Mouse (Mus musculus) heart, postnatal 4 days (tissue): Measurements from ENCODE around the gene Pde4a. TPM values are rescaled to one million over a fixed set of nuclear protein-coding genes. Genes with fewer than 3 reads are reported as not detected.

Source experiments
- DNase-seq: peaks from one replicate; pipeline ENCODE4 v3.0.0; 2021
- total RNA-seq, 2 experiments: library from RNA; stranded (reverse); gene quantifications; 2 replicates each; pipeline ENCODE4 v1.2.3; 2021

The Pde4a gene
- 10 to 100 TPM; 18.7 to 21.1 TPM for total RNA-seq

DNA sequence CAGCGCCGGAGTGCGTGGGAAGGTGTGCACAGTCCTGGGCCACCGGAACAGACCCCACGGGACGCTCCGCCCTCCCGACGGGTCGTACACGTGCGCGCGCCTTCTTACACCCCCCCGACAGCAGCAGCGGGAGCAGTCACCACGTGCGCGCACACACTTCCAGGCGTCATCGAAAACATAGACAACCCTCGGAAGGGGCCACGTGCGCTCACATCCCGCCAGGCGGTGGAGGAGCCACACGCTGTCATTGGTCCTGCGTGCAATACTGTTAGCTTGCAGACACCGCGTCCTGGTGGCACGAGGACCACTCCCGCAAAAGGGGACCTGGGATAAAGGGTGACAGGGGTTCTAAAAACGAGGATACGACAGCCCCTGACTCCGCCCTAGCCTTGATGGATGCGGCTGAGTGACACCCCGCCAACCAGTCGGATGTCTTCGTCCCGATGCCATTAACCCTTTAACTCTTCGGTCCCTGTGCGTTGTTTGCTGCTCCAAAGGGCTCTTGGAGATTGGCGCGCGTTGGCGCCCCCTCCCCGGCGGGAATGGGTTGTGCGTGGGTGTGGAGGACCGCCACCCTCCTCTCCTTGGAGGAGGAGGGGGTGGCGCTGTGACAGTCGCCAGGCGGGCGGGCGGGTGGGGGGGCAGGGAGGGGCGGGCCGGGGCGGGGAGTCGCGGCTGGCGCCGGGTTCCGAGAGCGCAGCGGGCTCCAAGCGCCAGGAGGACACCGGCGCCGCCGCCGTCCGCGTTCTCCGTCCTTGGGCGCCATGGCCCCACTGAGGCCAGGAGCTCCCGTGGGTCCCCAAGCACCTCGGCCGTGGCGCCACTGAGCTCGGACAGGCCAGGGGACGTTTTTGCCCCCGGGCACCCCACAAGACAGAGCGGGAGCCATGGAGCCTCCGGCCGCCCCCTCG lies at the start of gene Pde4a:
Pde4a (plus strand) TSS at position 674 of the 911 bp plus-strand sequence.
- peak; percentile 59 for DNase-seq

DNA sequence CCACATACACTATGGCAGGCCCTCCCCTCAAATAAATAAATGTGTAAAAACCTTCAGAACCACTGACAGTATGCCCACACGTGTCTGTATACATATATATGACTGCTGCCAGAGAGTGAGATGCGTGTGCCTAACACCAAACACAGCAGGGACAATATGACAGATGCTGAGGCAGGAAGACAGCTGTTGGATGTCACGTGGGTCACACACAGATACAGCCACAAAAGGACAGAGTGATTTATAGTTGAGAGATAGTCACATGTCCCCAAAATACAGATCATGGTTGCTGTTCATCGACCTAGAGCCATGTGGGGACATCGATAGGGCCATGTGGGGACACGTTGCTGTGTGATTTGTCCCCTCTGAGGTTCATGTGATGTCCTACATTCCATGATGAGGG lies 48.4 kb upstream of the Pde4a start:
- no peak for DNase-seq

DNA sequence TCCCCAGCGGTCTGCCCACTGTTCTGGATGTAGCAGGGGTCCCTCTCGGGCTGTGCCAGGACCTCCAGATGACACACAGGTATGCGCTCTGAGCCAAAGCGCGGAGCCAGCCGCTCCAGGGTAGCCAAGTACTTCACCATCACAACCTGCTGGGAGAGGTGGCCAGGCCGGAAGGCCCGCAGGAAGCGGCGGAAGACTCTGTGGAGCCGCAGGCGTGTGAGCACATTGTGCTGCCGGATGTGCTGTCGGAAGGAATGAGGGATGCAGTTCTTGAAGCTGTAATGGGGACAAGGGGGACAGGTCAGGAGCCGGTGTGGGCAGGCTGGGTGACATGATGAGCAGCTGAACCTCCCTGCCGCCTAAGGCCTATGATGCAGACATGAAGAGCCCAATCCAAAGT lies 44.0 kb upstream of the Pde4a start:
- DNase-seq = no peak

DNA sequence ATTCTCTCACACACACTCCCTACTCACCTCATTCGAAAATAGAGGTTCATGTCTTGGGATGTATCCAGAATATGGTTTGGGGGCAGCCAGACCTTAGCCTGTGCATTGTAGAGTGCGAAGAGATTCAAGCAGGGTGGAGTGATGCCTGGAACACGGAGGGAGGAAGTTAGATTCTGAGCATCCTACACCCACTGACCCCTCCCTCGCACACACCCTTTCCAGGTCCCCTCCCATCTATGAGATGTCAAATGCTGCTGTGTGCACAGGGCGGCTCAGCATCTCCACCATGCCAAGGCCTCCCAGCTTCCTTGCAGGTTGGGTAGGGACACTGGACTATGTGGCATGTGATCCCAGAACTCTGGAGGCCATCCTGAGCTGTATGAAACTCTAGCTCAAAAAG lies 40.7 kb upstream of the Pde4a start:
- DNase-seq = no peak

DNA sequence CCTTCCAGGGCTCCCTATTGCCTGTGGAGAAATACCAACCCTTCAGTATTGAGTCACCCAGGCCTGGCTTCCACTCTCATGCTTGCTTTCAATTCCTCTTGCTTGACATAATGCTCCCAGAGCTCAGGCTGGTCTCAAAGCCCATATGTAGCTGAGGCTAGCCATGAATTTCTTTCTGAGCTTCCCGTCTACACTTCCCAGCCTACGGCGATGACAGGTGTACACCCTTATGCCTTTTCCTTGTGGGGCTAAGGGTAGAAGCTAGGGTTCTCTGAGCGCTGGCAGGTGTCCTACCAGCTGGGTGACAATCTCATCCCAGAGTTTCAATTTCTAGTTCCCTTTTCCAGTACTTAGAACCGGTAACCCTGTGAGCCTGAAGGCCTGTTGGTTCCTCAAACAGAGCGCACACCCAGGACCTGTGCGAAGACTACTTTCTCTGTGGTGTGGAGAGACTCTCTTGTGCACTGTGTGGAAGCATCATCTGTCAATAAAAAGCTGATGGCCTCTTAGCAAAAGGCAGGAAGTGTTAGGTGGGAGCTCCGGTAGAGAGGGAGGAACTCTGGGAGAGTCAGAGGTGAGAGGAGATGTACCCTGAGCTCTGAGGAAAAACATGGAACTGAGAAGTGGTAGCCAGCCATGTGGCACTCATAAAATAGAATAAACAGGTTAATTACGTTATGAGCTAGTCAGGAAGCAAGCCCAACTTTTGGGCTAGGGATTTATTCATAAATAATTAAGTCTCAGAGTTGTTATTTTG lies 39.8 kb upstream of the Pde4a start:
- DNase-seq = no peak

DNA sequence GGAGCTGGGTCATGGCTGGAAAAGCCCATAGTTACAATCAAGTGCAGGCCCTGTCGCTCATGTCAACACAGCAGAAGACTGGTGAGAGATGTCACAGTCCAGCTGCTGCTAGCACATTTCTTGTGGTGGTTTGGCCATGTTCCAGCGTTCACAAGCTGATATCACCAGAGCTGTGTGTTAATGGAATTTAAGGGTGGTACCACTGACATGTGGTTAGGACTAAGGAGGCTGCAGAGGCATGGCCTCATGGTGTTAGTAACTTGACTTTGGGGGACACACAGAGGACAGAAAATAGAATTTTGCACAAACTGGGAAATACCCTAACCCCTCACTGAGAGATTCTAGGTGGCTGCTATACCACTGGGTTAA lies 39.3 kb upstream of the Pde4a start:
- peak; percentile 73 for DNase-seq

- DNase-seq = peak; percentile 89
These were observed 34.2 kb upstream of the Pde4a start, which contains the start of gene Tyk2 for GRCm38 (mm10) chr9:21131059-21131956. Tyk2 (minus strand) TSS chr9:21131243.

GRCm38 (mm10) chr9:21132102-21132775 lies 33.3 kb upstream of the Pde4a start:
- DNase-seq = no peak

GRCm38 (mm10) chr9:21133064-21133707 lies 32.3 kb upstream of the Pde4a start:
- DNase-seq = no peak

DNA sequence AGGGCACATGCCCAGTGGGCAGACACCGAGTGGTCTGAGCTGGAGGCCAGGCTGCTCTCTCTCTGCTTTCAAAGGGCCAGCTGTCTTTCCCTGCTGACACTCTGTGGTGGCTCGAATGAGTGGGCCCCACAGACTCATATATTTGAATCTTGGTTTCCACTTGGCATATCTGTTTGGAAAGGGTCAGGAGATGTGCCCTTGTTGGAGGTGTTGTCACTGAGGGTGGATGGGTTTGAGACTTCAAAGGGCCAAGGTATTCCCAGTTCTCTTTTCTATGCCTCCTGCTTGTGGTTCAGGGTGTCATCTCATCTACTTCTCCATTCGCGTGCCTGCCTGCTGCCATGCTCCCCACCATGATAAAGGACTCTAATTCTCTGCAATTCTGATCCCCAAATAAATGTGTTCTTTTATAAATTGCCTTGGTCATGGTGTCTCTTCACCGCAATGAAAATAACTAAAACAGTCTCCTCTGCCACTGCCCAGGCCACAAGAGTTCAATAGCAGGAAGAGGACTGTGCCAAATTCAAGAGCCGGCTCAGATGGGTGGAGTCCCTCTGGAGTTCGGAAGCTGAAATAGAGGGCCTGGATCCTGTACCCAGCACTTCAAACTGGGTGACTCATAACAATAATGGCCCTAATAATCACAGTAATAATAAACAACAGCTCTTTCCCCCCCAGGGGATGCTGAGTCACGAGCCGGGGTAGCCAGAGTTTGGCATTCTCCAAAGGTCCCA lies 30.8 kb upstream of the Pde4a start:
- DNase-seq = no peak

DNA sequence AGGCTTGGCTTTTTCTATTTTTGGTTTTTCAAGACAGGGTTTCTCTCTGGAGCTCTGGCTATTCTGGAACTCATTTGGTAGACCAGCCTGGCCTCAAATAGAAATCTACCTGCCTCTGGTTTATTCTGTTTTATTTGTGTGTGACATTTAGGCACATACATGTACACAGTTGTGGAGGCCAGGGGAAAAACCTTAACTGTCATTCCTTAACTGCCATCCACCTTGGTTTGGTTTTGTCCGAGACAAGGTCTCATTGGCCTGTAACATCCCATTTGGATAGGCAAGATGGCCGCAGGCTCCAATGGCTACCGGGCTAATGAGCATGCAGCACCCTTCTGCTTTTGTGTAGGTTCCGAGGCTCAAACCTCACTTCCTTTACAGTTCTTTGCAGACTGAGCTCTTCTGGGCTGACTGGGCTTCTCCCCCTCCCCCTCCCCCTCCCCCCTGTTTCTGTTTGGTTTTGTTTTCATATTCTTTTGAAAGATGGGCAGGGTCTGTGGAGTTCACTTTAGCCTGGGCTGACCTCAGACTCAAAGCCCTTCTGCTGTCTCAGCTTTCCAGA lies 30.1 kb upstream of the Pde4a start:
- DNase-seq = no peak

DNA sequence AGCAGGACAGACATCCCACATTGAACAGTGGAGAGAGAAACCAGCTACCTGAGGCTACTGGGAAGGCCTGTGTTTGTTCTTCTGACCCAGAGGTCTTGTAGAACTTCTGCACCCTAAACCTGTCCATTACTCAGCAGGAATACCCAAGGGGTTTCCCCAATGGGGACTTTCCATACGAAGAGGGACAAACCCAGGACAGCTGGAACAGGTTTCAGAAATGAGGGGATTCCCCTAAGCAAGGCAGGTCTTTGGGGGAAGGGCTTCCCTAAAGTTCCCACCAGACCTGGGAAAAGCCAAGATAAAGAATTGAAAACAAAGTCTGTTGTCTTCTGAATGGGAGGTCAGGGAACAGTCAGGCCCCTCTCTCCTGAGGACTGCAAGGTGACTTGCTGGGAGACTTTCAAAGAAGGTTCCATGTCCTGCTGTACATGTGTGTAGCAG lies 29.6 kb upstream of the Pde4a start:
- DNase-seq = no peak

DNA sequence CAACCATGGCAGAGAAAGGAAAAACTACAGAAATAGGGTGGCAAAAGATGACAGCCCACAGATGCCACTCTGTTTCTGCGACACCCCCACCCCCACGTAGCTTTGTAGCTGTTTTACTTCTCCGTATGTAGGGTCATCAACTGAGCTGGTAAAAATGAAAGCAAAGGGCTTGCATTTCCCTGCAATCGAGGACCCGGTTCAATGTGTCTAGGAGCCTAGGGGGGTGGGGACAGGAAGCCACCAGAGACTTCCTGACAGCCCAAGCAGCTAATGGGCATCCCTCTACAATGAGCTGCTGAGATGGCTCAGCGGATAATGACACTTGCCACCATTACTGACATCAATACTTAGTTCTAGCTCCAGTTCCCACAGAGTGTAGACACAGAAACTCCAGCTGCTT lies 29.1 kb upstream of the Pde4a start:
- no peak for DNase-seq

DNA sequence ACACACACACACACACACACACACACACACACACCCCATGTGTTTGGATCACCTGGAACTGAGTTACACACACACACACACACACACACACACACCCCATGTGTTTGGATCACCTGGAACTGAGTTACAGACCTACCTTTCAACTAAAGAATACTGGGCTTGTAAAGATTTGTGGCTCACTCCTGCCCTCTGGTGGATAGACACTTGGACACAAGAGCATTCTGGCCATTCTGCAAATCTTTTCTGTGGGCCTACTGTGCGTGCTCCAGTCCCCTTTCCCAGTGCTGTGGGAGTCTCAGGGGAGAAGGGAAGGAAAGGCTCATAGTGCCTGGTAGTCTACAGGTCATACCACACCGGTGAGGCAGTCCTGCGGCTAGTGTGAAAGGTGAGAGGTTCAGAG lies 28.3 kb upstream of the Pde4a start:
- peak; percentile 77 for DNase-seq

GRCm38 (mm10) chr9:21138386-21138785 lies 27.1 kb upstream of the Pde4a start:
- no peak for DNase-seq

GRCm38 (mm10) chr9:21141922-21142321 lies 23.6 kb upstream of the Pde4a start:
- DNase-seq = no peak

GRCm38 (mm10) chr9:21144361-21144760 lies 21.2 kb upstream of the Pde4a start:
- no peak for DNase-seq

- peak; percentile 35 for DNase-seq
These were observed 20.1 kb upstream of the Pde4a start for GRCm38 (mm10) chr9:21145431-21145830.

DNA sequence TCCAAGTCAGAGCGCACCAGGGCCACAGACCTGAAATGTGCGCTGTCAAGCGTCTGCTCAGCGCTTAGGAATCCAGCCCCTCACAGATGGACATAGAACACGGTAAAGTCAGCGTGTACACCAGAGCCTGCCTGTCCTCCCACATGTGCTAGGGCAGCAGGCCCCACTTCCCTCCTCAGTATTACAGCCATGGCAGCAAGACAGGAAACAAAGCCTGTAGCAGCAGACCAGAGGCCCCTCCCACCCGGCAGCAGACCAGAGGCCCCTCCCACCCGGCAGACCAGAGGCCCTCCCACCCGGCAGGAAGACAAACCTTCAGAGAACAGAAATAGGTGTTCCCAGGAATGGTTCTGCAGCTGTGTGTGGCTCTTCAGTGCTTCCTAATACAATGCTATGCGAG lies 18.8 kb upstream of the Pde4a start:
- peak; percentile 52 for DNase-seq

GRCm38 (mm10) chr9:21148427-21148826 lies 17.1 kb upstream of the Pde4a start:
- no peak for DNase-seq
